Mouse (Mus musculus): ENCODE measurements around the gene 5730522E02Rik. TPM values are rescaled to one million over a fixed set of nuclear protein-coding genes. Genes with fewer than 3 reads are reported as not detected.

5730522E02Rik gene
- polyA plus RNA-seq, 1 experiment from 2014 or later, result 1.1 TPM

DNA sequence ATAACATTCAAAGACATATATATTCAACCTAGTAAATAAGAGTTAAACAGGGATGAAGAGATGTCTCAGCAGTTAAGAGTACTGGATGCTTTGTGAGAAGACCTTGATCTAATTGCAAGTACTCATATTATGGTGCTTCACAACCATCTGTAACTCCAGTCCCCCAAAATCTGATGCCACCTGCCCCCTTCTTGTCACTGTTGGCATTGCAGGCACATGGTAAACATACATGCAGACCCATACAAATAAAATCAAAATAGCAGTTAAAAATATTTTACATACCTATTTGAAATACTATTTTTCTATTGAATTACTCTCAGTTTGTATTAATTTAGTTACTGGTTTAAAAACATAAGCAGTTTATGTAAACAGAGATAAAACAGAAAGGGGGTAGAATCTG is 84.6 kb downstream of the 5730522E02Rik start:
- ATAC-seq (ENCODE audit: insufficient number of reproducible peaks, low FRiP score), result no peak
- H3K36me3 ChIP-seq, result no peaks in the 10 kb centered on the region
- no peaks in the 10 kb centered on the region for H3K9me3 ChIP-seq (replicated peaks)
- no peak overlapping the region for H3K4me2 ChIP-seq
- H3K4me3 ChIP-seq, result no peak overlapping the region
- no peak overlapping the region for H3K27ac ChIP-seq (ENCODE audit: poor library complexity, severe bottlenecking)
- no peak overlapping the region for H3K9ac ChIP-seq
- no peaks in the 10 kb centered on the region for H3K27me3 ChIP-seq (replicated peaks)
- H3K4me1 ChIP-seq (replicated peaks), result 0 out of 2 replicates have a peak, but pooled peaks cover 8% of the 10 kb centered on the region

DNA sequence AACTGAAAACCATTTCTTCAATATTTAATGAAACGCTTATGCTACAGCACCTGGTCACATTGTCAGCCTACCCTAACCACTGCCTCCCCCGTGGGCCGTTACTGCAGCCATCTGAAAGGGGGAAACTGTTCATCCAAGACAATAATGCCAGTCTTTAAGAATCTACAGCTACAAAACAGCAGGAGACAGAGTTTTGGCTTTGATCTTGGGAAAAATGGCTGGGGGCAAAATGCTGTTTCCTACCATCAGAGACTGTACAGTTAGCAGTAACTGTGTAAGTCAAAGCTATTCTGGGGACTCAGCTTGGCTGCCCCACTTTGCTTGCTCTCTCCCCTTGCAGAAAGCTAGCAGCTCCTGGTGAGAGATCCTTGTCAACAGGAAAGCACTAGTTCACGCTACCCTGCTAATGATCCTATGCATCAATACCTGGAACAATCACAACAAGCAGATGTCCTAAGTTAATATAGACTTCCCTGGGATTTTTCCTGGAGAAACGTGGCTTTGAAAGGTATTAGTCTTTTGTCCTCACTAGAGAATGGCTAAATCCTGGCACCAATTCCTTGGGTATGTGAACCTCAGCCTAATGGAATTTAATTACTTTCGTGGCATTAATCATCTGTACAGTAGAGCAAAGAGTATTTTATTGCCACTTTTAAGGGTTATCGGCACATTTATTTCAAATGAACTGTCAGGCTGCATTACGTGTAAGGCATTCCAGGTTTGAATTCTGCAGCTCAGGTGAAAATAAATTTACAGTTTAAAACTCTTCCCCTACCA is 89.6 kb downstream of the 5730522E02Rik start:
- Histone ChIP-seq H3K4me1 (replicated peaks) (no peaks in the 10 kb centered on the region), H3K9ac (no peak overlapping the region), H3K9me3 (replicated peaks) (no peaks in the 10 kb centered on the region), H3K36me3 (no peaks in the 10 kb centered on the region), H3K4me3 (no peak overlapping the region), H3K27ac (ENCODE audit: poor library complexity, severe bottlenecking) (no peak overlapping the region), H3K4me2 (no peak overlapping the region), H3K27me3 (replicated peaks) (no peaks in the 10 kb centered on the region)
- ATAC-seq (ENCODE audit: insufficient number of reproducible peaks, low FRiP score), result no peak
- 73% methylated on average over 8 of the region's 8 CpGs for WGBS

DNA sequence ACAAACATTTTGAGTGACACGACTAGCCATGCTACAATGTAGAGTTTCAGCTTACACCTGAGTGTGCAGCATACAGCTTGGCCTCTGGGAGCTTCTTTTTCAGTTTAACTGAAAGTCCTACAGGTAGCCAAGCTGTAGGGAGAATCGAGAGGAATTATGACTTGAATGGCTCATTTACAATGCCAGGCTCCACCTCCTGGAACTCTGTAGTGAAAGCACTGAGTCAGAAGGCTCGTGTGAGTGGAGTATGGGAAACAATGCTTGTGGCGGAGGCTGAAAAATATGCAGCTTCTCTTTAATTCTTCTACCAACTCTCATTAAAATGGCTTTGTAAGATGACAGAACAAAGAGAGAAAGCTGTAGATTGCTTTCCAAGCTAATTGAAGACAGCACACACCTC is 92.9 kb downstream of the 5730522E02Rik start:
- Histone ChIP-seq H3K4me2 (no peak overlapping the region), H3K36me3 (no peaks in the 10 kb centered on the region), H3K27me3 (replicated peaks) (no peaks in the 10 kb centered on the region), H3K9ac (no peak overlapping the region), H3K27ac (ENCODE audit: poor library complexity, severe bottlenecking) (no peak overlapping the region), H3K9me3 (replicated peaks) (no peaks in the 10 kb centered on the region), H3K4me3 (no peak overlapping the region), H3K4me1 (replicated peaks) (no peaks in the 10 kb centered on the region)
- 70% methylated on average over 4 of the region's 4 CpGs for WGBS
- no peak for ATAC-seq (ENCODE audit: insufficient number of reproducible peaks, low FRiP score)

DNA sequence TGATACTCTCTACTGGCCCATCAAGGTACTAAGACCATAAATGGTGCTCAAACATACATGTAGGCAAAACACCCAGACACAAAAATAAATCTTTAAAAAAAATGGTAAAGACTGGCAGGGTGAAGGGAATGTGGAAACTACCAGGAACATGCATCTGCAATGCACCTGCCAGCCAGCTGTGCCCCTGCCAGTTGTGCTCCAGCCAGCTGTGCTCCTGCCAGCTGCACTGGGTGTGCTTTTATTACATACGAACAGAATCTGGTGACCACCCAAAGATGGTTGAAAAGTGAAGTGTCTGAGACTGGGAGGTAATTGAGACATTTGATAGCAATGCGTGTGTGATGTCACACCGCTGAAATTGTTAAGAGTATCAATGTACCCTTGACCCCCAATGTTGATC is 98.4 kb downstream of the 5730522E02Rik start:
- no peaks in the 10 kb centered on the region for H3K36me3 ChIP-seq
- 78% methylated on average over 3 of the region's 3 CpGs for WGBS
- no peak overlapping the region for H3K4me3 ChIP-seq
- H3K9me3 ChIP-seq (replicated peaks), result no peaks in the 10 kb centered on the region
- H3K4me1 ChIP-seq (replicated peaks), result 0 out of 2 replicates have a peak, but pooled peaks cover 3% of the 10 kb centered on the region
- no peaks in the 10 kb centered on the region for H3K27me3 ChIP-seq (replicated peaks)
- no peak overlapping the region for H3K27ac ChIP-seq (ENCODE audit: poor library complexity, severe bottlenecking)
- no peak overlapping the region for H3K9ac ChIP-seq
- H3K4me2 ChIP-seq, result no peak overlapping the region
- no peak for ATAC-seq (ENCODE audit: insufficient number of reproducible peaks, low FRiP score)

DNA sequence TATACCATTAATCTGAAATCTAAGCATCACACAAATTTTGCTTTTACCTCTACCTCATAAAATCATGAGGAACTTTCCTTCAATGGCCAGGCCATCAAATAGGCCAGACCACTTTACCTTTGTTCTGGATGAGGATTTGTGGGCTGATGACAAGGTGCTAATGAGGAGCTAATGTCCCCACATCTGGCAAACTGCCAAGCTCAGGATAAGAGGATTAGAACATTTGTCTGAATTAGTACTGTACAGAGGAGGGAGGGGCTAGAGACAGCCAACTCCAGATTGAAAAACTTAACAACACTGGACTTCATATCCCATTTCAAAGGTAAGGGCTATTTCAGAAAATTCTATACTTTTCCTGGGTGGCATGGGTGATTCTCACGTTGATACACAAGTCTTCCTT is 101.9 kb downstream of the 5730522E02Rik start:
- Histone ChIP-seq H3K4me3 (no peak overlapping the region), H3K9ac (no peak overlapping the region), H3K4me2 (no peak overlapping the region), H3K9me3 (replicated peaks) (no peaks in the 10 kb centered on the region), H3K36me3 (no peaks in the 10 kb centered on the region), H3K4me1 (replicated peaks) (0 out of 2 replicates have a peak, but pooled peaks cover 3% of the 10 kb centered on the region), H3K27me3 (replicated peaks) (no peaks in the 10 kb centered on the region), H3K27ac (ENCODE audit: poor library complexity, severe bottlenecking) (no peak overlapping the region)
- WGBS, result 56% methylated on average over 1 of the region's 1 CpGs
- peak; percentile 39; the same call in 1 of the 2 replicates for ATAC-seq (ENCODE audit: insufficient number of reproducible peaks, low FRiP score)

DNA sequence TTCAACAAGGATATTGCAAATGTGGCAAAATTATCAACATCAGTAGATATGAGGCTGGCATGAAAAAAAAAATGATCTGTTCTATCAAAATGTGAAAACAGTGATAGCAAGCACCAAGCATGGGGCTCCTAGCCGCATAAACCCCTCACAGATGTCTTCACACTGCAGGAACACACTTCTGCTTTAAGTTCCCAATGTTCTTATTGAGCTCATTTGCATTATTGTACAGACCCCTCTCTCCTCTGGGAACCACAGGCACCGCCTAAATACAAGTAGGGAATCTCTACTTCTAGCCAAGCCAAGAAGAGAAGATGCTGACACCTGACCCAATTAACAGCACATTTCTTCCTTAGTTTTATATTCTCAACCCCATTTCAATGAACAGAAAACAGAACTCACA is 105.9 kb downstream of the 5730522E02Rik start:
- H3K27ac ChIP-seq (ENCODE audit: poor library complexity, severe bottlenecking), result no peak overlapping the region
- H3K4me3 ChIP-seq, result no peak overlapping the region
- H3K27me3 ChIP-seq (replicated peaks), result no peaks in the 10 kb centered on the region
- no peaks in the 10 kb centered on the region for H3K36me3 ChIP-seq
- 65% methylated on average over 2 of the region's 2 CpGs for WGBS
- H3K4me2 ChIP-seq, result no peak overlapping the region
- H3K4me1 ChIP-seq (replicated peaks), result 0 out of 2 replicates have a peak, but pooled peaks cover 3% of the 10 kb centered on the region
- no peak for ATAC-seq (ENCODE audit: insufficient number of reproducible peaks, low FRiP score)
- no peak overlapping the region for H3K9ac ChIP-seq
- H3K9me3 ChIP-seq (replicated peaks), result no peaks in the 10 kb centered on the region

DNA sequence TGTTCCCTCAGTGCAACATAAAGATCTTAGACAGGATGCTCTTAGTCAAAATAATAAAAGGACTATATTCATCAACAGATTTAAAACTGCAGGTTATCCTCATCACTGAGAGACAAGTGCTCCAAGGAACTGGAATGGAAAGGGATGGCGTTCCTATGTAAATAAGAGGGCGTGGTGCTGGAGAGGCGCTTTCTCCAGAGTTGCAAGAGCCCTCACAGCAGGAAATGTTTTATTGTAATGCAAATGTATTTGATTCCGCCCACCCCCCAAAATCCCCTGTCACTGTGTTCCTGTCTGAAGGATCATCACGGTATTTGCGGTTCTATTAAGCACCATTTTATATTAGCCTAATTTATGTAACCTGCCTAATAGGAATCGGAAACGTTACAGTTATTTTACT is 106.9 kb downstream of the 5730522E02Rik start:
- H3K27me3 ChIP-seq (replicated peaks), result no peaks in the 10 kb centered on the region
- H3K9me3 ChIP-seq (replicated peaks), result no peaks in the 10 kb centered on the region
- H3K9ac ChIP-seq, result no peak overlapping the region
- peak overlapping the region; percentile 61 for H3K4me2 ChIP-seq
- ATAC-seq (ENCODE audit: insufficient number of reproducible peaks, low FRiP score), result no peak
- H3K36me3 ChIP-seq, result no peaks in the 10 kb centered on the region
- 0 out of 2 replicates have a peak, but pooled peaks cover 2% of the 10 kb centered on the region for H3K4me1 ChIP-seq (replicated peaks)
- 7% methylated on average over 8 of the region's 8 CpGs for WGBS
- no peak overlapping the region for H3K27ac ChIP-seq (ENCODE audit: poor library complexity, severe bottlenecking)
- peak overlapping the region; percentile 32 for H3K4me3 ChIP-seq

DNA sequence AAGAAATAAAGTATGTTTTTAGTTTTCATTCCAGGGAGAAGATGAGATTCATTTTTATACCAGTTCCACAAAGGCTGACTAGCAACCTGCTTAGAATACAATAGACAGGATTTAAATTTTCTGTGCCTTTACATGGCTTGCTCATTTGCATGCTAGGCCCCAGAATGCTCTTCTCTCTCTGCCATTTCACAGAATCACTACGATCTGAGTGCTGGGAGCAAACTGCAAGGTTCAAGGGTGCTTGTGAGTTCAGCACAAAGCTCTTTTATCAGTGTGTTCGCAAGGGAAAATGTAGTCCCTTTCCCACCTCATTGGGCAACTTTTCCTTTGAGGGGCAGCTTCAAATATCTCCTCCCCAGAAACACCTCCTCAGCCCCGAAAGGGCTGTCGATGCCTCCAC is 107.7 kb downstream of the 5730522E02Rik start:
- 23% methylated on average over 4 of the region's 4 CpGs for WGBS
- ATAC-seq (ENCODE audit: insufficient number of reproducible peaks, low FRiP score), result no peak
- peak overlapping the region; percentile 20; the same call in 1 of the 2 replicates for H3K4me3 ChIP-seq

DNA sequence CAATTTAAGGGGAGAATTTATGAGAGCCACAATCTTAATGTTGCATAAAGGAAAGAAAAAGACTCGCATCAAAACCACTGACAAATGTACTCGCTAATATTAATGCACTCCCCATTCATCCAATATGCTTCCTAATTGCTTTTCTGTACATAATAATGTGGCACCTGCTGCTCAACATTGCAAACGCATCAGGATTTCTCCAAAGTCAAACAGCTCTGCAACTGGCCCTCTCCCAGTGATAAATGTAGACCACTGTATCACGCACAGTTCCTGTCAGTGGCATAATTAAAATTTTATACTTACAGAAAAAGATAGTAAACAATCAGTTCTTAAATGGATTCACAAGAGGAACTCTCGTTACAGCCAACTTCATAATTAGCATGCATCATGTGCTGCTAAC is 110.5 kb downstream of the 5730522E02Rik start:
- no peak for ATAC-seq (ENCODE audit: insufficient number of reproducible peaks, low FRiP score)
- no peak overlapping the region for H3K4me3 ChIP-seq
- 81% methylated on average over 5 of the region's 5 CpGs for WGBS

More for the DNA sequence above, 107.7 kb downstream of the 5730522E02Rik start:
- H3K27ac ChIP-seq (ENCODE audit: poor library complexity, severe bottlenecking), result no peak overlapping the region
- H3K27me3 ChIP-seq (replicated peaks), result no peaks in the 10 kb centered on the region
- H3K9me3 ChIP-seq (replicated peaks), result no peaks in the 10 kb centered on the region
- H3K9ac ChIP-seq, result no peak overlapping the region
- no peaks in the 10 kb centered on the region for H3K36me3 ChIP-seq
- H3K4me1 ChIP-seq (replicated peaks), result no peaks in the 10 kb centered on the region
- H3K4me2 ChIP-seq, result peak overlapping the region; percentile 57

DNA sequence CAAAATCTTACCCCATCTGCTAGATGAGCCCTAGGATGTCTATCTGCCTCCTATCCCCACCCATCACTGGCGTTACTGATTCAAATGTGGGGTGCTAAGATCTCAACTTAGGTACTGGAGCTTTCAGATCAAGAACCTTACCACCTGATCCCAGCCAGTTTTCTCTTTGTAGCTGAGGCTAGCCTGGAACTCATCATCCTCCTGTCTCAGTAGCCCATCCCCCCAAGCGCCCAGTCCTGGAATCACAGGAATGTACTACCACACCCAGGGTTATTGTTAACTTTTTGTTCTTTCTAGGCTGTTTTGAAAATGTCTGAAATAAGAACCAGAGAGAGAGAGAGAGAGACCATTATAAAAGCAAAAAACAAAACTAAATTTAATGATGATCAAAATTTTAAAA is 111.6 kb downstream of the 5730522E02Rik start:
- Histone ChIP-seq H3K4me3 (no peak overlapping the region), H3K27me3 (replicated peaks) (no peaks in the 10 kb centered on the region), H3K27ac (ENCODE audit: poor library complexity, severe bottlenecking) (no peak overlapping the region), H3K9me3 (replicated peaks) (no peaks in the 10 kb centered on the region), H3K4me1 (replicated peaks) (no peaks in the 10 kb centered on the region), H3K4me2 (no peak overlapping the region), H3K9ac (no peak overlapping the region), H3K36me3 (no peaks in the 10 kb centered on the region)
- ATAC-seq (ENCODE audit: insufficient number of reproducible peaks, low FRiP score), result no peak
- WGBS, result 71% methylated on average over 2 of the region's 2 CpGs

More for the DNA sequence above, 110.5 kb downstream of the 5730522E02Rik start:
- Histone ChIP-seq H3K9ac (no peak overlapping the region), H3K27me3 (replicated peaks) (no peaks in the 10 kb centered on the region), H3K27ac (ENCODE audit: poor library complexity, severe bottlenecking) (no peak overlapping the region), H3K9me3 (replicated peaks) (no peaks in the 10 kb centered on the region), H3K36me3 (no peaks in the 10 kb centered on the region), H3K4me1 (replicated peaks) (no peaks in the 10 kb centered on the region), H3K4me2 (no peak overlapping the region)

DNA sequence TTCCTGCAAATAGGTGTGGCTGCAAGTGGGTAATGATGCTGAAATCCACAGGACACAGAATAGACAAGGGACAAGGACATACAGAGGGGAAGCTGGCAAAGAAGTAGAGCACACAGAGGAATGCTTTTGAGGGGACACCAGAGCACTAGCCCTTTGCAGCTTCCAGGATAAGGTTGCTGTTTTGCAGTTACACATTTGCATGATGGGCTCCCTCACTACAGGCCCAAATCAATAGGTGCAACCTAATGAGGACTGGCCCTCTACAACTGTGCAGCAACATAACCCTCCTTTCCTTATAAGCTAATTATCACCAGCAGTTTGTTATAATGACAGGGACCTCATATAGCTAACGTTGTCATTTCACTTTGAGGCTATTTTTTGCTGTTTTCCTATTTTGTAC is 114.5 kb downstream of the 5730522E02Rik start:
- Histone ChIP-seq H3K4me3 (no peak overlapping the region), H3K9me3 (replicated peaks) (no peaks in the 10 kb centered on the region), H3K27ac (ENCODE audit: poor library complexity, severe bottlenecking) (no peak overlapping the region), H3K27me3 (replicated peaks) (no peaks in the 10 kb centered on the region), H3K36me3 (no peaks in the 10 kb centered on the region), H3K4me1 (replicated peaks) (no peaks in the 10 kb centered on the region), H3K9ac (no peak overlapping the region), H3K4me2 (no peak overlapping the region)
- WGBS, result 59% methylated on average over 1 of the region's 1 CpGs
- no peak for ATAC-seq (ENCODE audit: insufficient number of reproducible peaks, low FRiP score)

DNA sequence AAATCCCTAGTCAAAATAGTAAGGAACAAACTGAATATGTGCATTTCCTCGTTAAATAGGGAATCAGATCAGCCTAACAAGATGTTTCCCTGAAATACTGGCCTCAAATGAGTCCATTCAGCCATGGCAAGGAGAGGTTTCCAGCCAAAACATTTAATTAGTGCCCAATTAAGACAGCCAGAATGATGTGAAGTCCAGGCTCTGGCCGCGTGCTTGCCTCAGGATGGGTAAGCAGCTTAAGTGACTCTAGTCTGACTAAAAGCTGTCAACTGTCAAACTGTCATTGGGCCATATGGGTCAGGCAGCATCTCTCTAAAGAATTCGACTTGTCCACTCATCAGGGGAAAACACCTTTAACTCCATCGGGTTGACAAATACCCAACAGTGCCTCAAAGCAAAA is 121.6 kb downstream of the 5730522E02Rik start:
- Histone ChIP-seq H3K4me3 (no peak overlapping the region), H3K4me1 (replicated peaks) (no peaks in the 10 kb centered on the region), H3K4me2 (no peak overlapping the region), H3K9ac (no peak overlapping the region), H3K9me3 (replicated peaks) (no peaks in the 10 kb centered on the region), H3K36me3 (no peaks in the 10 kb centered on the region), H3K27me3 (replicated peaks) (no peaks in the 10 kb centered on the region), H3K27ac (ENCODE audit: poor library complexity, severe bottlenecking) (no peak overlapping the region)
- ATAC-seq (ENCODE audit: insufficient number of reproducible peaks, low FRiP score), result no peak
- 68% methylated on average over 5 of the region's 5 CpGs for WGBS

Measured in heart, embryonic 12.5 days (tissue).